Mouse (Mus musculus) kidney, adult 2 months (tissue): Measurements from ENCODE around the gene Parp14.

Source experiments
- CTCF ChIP-seq: fragments of 200-500 bp; conservative IDR thresholded peaks from 2 replicates; pipeline ENCODE4 v1.5.1; 2011; ENCODE audit warnings: low read depth, mild to moderate bottlenecking, control low read depth, low read length, moderate library complexity, mixed read lengths; ENCODE audit not compliant: insufficient read depth, insufficient read length
- POLR2A ChIP-seq: fragments of 200-500 bp; IDR thresholded peaks from one replicate; pipeline ENCODE4 v1.6.1; 2011; ENCODE audit warnings: low read depth, low read length, control low read depth

GRCm38 (mm10) chr16:35871898-35872297 lies 554 bp upstream of the Parp14 start:
- no peak for TF ChIP-seq CTCF
- TF ChIP-seq POLR2A = no peak
